Mouse (Mus musculus) hindbrain, postnatal 0 days (tissue): ENCODE data around the gene Ppil4. TPM values are rescaled to one million over a fixed set of nuclear protein-coding genes. Genes with fewer than 3 reads are reported as not detected.

Experiments used
- ATAC-seq: fragments of 200-750 bp; cut with Nextera tagmentation; 2 replicates; pipeline ENCODE4 v1.8.0; 2017; ENCODE audit warnings: mild to moderate bottlenecking, moderate TSS enrichment, moderate library complexity
- DNase-seq: peaks from one replicate; pipeline ENCODE4 v3.0.0-alpha.2; 2015; ENCODE audit warnings: low spot score
- H3K27ac ChIP-seq: fragments of 300-500 bp; sonication (generic); 2 replicates; pipeline ENCODE4 v1.5.1; 2014; ENCODE audit warnings: mild to moderate bottlenecking
- H3K27me3 ChIP-seq: fragments of 300-500 bp; sonication (generic); 2 replicates; pipeline ENCODE4 v1.6.1; 2014; ENCODE audit warnings: low read length, mixed read lengths; ENCODE audit not compliant: insufficient read depth
- H3K36me3 ChIP-seq: fragments of 300-500 bp; sonication (generic); 2 replicates; pipeline ENCODE4 v1.6.1; 2014; ENCODE audit warnings: low read length, mixed read lengths; ENCODE audit not compliant: insufficient read depth
- H3K4me1 ChIP-seq: fragments of 300-500 bp; sonication (generic); 2 replicates; pipeline ENCODE4 v1.6.1; 2014; ENCODE audit warnings: antibody characterized with exemption, low read length, mixed read lengths; ENCODE audit not compliant: insufficient read depth
- H3K4me2 ChIP-seq: fragments of 300-500 bp; sonication (generic); 2 replicates; pipeline ENCODE4 v1.6.1; 2014; ENCODE audit warnings: low read depth, mild to moderate bottlenecking, low read length, moderate library complexity, mixed read lengths
- H3K4me3 ChIP-seq: fragments of 300-500 bp; sonication (generic); 2 replicates; pipeline ENCODE4 v1.5.1; 2014; ENCODE audit warnings: low read length
- H3K9ac ChIP-seq: fragments of 300-500 bp; sonication (generic); replicated peaks from 2 replicates; pipeline ENCODE4 v1.6.1; 2014; ENCODE audit warnings: mild to moderate bottlenecking, low read length, moderate library complexity, mixed read lengths
- H3K9me3 ChIP-seq: fragments of 300-500 bp; sonication (generic); 2 replicates; pipeline ENCODE4 v1.6.1; 2016; ENCODE audit warnings: low read length, mixed read lengths
- CTCF ChIP-seq: IDR thresholded peaks from 2 replicates; pipeline ENCODE4 v1.5.1; 2016; ENCODE audit warnings: antibody characterized with exemption, control low read depth, low read depth
- WGBS: fragments of 180-500 bp; shearing (Covaris S2); extraction: QIAGEN DNeasy Blood & Tissue Kit; methylation state at CpG from one replicate; pipeline ENCODE4 v1.1.7; 2014; 5-methylcytosine and 5-hydroxymethylcytosine counted together
- polyA plus RNA-seq: library from polyadenylated mRNA; unstranded; fragments of >200 nt; fragmentation: Nextera tagmentation; extraction: Ambion mirVana; gene quantifications from 2 replicates; pipeline ENCODE4 v1.2.1, GENCODE M21; 2015
- total RNA-seq: library from RNA; depleted of rRNA; stranded (reverse); fragments of >200 nt; gene quantifications from 2 replicates; pipeline ENCODE4 v1.2.3, GENCODE M21; 2014

The Ppil4 gene
- total and polyA plus RNA-seq, 2 experiments from 2014 or later: 17.9 to 43.3 TPM

DNA sequence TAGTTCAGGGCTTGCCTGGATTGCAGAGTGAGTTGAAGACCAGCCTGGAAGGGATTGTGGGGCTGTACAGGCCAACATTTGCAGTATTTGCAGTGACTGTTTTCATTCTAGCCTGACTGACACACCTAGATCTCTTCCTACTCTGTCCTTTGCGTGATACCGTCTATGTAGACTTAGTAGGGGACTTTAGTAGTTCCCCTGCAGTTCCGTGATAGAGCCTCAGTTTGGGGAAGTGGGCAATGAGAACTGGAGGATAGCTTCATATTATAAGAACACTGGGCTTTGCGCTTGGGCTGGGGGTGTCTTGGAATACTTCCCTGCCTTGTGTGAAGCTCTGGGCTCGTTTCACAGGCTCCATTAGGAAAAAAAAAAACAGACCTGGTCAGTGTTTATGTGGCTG, 27.5 kb downstream of the Ppil4 start:
- peaks cover 19% of the 10 kb centered on the region; the same call in 1 of the 2 replicates for H3K36me3 ChIP-seq

DNA sequence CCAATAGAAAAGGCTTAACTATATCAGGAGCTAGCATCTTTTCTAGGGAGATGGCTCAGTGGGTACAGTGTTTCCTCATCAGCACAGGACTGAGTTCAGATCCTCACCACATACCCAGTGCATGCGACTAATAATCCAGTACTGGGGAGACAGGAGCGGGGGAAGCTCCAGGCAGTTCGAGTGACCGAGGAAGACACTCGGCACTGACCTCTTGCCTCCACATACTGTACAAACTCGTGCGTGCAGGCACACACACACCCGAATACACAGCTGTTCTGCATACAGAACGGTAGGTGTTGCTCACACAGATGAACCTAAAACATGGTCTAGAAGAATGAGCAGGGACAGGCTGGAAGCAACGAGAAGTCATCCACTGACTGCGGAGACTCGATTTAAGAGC, 29.3 kb downstream of the Ppil4 start:
- Histone ChIP-seq H3K9me3 (no peaks in the 10 kb centered on the region), H3K4me3 (no peak overlapping the region), H3K9ac (no peak overlapping the region), H3K27me3 (no peaks in the 10 kb centered on the region), H3K4me2 (no peak overlapping the region), H3K27ac (no peak overlapping the region), H3K4me1 (no peaks in the 10 kb centered on the region), H3K36me3 (peaks cover 19% of the 10 kb centered on the region; the same call in 1 of the 2 replicates)
- ATAC-seq (no peak), DNase-seq (no peak)
- no peak for TF ChIP-seq CTCF
- WGBS: 96% methylated on average over 12 of the region's 12 CpGs

More for the DNA sequence above, 27.5 kb downstream of the Ppil4 start:
- WGBS: 96% methylated on average over 5 of the region's 5 CpGs
- H3K27ac ChIP-seq: no peak overlapping the region
- H3K27me3 ChIP-seq: no peaks in the 10 kb centered on the region
- H3K9me3 ChIP-seq: no peaks in the 10 kb centered on the region
- no peak for TF ChIP-seq CTCF
- H3K4me1 ChIP-seq: no peaks in the 10 kb centered on the region
- no peak overlapping the region for H3K9ac ChIP-seq
- no peak overlapping the region for H3K4me2 ChIP-seq
- ATAC-seq (no peak), DNase-seq (no peak)
- H3K4me3 ChIP-seq: no peak overlapping the region

DNA sequence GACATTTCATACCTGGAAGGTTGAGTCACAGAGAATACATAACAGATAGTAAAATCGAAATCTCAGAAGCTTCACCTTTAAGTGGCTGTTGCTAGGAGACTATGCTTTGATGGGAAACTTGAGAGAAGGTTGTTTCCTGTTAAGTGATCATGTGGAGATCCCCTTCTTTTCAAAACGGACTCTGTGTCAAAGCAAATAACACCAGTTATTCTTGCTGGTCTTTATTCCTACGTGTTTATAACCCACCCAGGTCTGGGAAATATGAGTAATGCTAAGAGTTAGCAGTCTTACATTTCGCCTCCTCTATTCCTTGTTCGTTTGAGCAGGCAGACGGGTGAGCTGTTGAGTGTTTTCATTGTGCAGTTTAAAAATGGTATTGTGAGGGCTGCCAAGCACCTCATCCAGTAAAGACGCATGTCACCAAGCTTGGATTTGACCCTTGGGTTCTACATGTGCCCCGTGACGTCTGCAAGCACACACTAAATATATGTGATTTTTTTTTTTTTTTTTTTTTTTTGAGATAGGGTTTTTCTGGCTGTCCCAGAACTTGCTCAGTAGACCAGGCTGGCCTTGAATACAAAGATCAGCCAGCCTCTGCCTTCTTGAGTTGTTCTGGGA, 32.1 kb downstream of the Ppil4 start:
- Histone ChIP-seq H3K9me3 (no peaks in the 10 kb centered on the region), H3K27me3 (no peaks in the 10 kb centered on the region), H3K4me3 (no peak overlapping the region), H3K27ac (no peak overlapping the region), H3K36me3 (peaks cover 19% of the 10 kb centered on the region; the same call in 1 of the 2 replicates), H3K9ac (no peak overlapping the region), H3K4me1 (no peaks in the 10 kb centered on the region), H3K4me2 (no peak overlapping the region)
- WGBS: 86% methylated on average over 9 of the region's 9 CpGs
- ATAC-seq: no peak
- TF ChIP-seq CTCF: no peak
- no peak for DNase-seq

DNA sequence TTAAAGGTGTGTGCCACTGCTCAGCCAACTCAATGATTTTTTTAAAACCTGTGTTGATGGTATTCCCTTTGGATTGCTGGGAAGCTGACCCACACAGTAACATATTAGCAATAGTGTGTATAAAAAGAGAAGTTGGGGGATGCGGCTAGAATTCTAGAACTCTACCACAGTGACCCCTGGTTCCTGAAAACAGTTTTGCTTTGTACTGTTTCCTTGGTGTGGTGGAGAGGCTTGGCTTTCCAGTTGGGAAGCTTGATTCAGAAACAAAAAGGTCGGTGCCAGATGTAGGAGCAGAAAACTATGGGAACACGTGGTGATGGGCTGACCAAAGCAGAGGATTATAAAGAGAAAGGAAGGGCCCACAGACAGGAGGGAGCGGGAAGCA, 32.6 kb downstream of the Ppil4 start:
- Histone ChIP-seq H3K9ac (no peak overlapping the region), H3K4me1 (no peaks in the 10 kb centered on the region), H3K27me3 (no peaks in the 10 kb centered on the region), H3K36me3 (peaks cover 19% of the 10 kb centered on the region; the same call in 1 of the 2 replicates), H3K4me3 (no peak overlapping the region), H3K4me2 (no peak overlapping the region), H3K9me3 (no peaks in the 10 kb centered on the region), H3K27ac (no peak overlapping the region)
- ATAC-seq (no peak), DNase-seq (no peak)
- 92% methylated on average over 4 of the region's 4 CpGs for WGBS
- no peak for TF ChIP-seq CTCF

DNA sequence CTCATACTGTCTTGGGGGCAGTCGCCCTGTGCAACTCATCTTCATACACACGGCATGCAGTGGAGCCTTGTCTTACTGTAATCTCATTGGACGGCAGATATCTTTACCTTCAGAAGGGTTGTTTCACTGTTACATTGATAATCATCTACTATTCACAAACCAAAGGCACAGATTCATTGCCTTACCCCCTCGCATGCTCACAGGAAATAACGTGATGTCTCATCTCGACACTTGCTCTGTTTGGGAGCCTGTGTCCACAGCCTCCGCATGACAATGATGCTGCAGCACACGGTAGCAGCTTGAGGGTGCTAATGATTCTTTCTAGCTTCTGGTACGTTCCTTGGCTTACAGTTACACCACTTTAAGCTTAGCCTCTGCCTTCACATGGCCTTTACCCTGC, 33.4 kb downstream of the Ppil4 start:
- Histone ChIP-seq H3K9me3 (no peaks in the 10 kb centered on the region), H3K27ac (no peak overlapping the region), H3K9ac (no peak overlapping the region), H3K4me2 (no peak overlapping the region), H3K4me1 (no peaks in the 10 kb centered on the region), H3K4me3 (no peak overlapping the region), H3K36me3 (peaks cover 14% of the 10 kb centered on the region; the same call in 1 of the 2 replicates), H3K27me3 (no peaks in the 10 kb centered on the region)
- no peak for ATAC-seq
- WGBS: 90% methylated on average over 9 of the region's 9 CpGs
- no peak for TF ChIP-seq CTCF
- DNase-seq: no peak

DNA sequence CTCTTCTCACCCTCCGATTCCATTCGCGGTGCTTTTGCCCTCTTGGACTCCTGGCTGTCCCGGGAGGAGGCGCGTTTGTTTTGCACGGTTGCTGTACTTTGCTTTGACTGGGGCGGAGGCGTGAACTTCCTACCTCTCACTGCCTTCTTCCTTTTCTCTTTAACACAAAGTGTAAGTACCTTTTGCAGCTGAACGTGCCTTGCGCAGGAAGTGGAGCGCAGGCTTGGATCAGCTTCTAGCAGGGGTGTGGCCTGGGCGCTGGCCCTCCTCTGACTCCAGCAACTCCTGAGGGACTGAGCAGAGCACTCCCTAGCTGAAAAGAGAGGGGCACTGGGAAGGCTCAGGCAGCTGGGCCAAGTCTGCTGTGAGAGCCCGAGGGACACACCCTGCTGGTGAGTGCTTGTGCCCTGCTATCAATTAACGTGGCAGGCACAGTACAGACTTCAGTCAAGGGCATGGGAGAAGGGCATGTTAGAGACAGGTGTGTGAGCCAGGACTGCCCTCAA, 39.5 kb downstream of the Ppil4 start, which contains the start of gene Zc3h12d:
Gene Zc3h12d, plus strand, starts transcription at position 300 of the 506 bp plus-strand sequence.
- H3K4me1 ChIP-seq: peaks cover 7% of the 10 kb centered on the region; the same call in 1 of the 2 replicates
- peak within 1 kb of the TSS; percentile 42 for H3K4me2 ChIP-seq
- no peak within 1 kb of the TSS for H3K27ac ChIP-seq
- no peak for TF ChIP-seq CTCF
- H3K9me3 ChIP-seq: no peaks in the 10 kb centered on the region
- DNase-seq (no peak), ATAC-seq (no peak)
- no peaks in the 10 kb centered on the region for H3K27me3 ChIP-seq
- H3K4me3 ChIP-seq: peak within 1 kb of the TSS; percentile 10; the same call in 1 of the 2 replicates
- H3K9ac ChIP-seq: 0 out of 2 replicates have a peak within 1 kb of the TSS, but pooled peaks have one; percentile 13
- no peaks in the 10 kb centered on the region for H3K36me3 ChIP-seq
- 4% methylated on average over 15 of the region's 15 CpGs for WGBS
